Mouse (Mus musculus) CH12.LX (cell line): ENCODE data around the gene Mast3.

ENCODE experiments used
- CTCF ChIP-seq, 2 experiments: IDR thresholded peaks in 1 of 2; conservative IDR thresholded peaks in 1 of 2; 2 replicates each; pipeline ENCODE4 v1.5.1; 2011 to 2012; ENCODE audit warnings: low read depth in 2 of 2, low read length in 2 of 2, improper control_type of control experiment in 1 of 2, inconsistent platforms in 1 of 2, mild to moderate bottlenecking in 1 of 2, moderate library complexity in 1 of 2
- ETS1 ChIP-seq: conservative IDR thresholded peaks from 2 replicates; pipeline ENCODE4 v1.6.1; 2012; ENCODE audit warnings: low read depth, mild to moderate bottlenecking, inconsistent platforms, low read length, improper control_type of control experiment, moderate library complexity
- JUND ChIP-seq: conservative IDR thresholded peaks from 2 replicates; pipeline ENCODE4 v1.6.1; 2011; ENCODE audit warnings: low read depth, low read length, improper control_type of control experiment
- KAT2A ChIP-seq: IDR thresholded peaks from 2 replicates; pipeline ENCODE4 v1.6.1; 2012; ENCODE audit warnings: low read length, improper control_type of control experiment, inconsistent platforms; ENCODE audit not compliant: insufficient replicate concordance
- MAFK ChIP-seq: IDR thresholded peaks from 2 replicates; pipeline ENCODE4 v1.6.1; 2011; ENCODE audit warnings: low read length, improper control_type of control experiment; ENCODE audit not compliant: insufficient replicate concordance
- MEF2A ChIP-seq: IDR thresholded peaks from 2 replicates; pipeline ENCODE4 v1.6.1; 2014; ENCODE audit warnings: low read depth, mild to moderate bottlenecking, inconsistent platforms, low read length, improper control_type of control experiment, borderline replicate concordance
- SIN3A ChIP-seq: IDR thresholded peaks from 2 replicates; pipeline ENCODE4 v1.6.1; 2012; ENCODE audit warnings: low read length, improper control_type of control experiment, inconsistent platforms
- USF1 ChIP-seq: IDR thresholded peaks from 2 replicates; pipeline ENCODE4 v1.6.1; 2014; ENCODE audit warnings: low read depth, mild to moderate bottlenecking, inconsistent platforms, low read length, improper control_type of control experiment
- ZC3H11A ChIP-seq: IDR thresholded peaks from 2 replicates; pipeline ENCODE4 v1.6.1; 2012; ENCODE audit warnings: low read depth, mild to moderate bottlenecking, inconsistent platforms, low read length, improper control_type of control experiment
- ZMIZ1 ChIP-seq: IDR thresholded peaks from 2 replicates; pipeline ENCODE4 v1.6.1; 2012; ENCODE audit warnings: low read depth, mild to moderate bottlenecking, inconsistent platforms, low read length, improper control_type of control experiment

- TF ChIP-seq ZMIZ1 = no peak
- no peak for TF ChIP-seq MAFK
- no peak for TF ChIP-seq KAT2A
- TF ChIP-seq CTCF (conservative IDR thresholded peaks at IDR 0.05 in 1 of 2, IDR thresholded peaks at IDR 0.05 in 1 of 2; ENCODE audit: low read depth in 2 of 2, low read length in 2 of 2) = no peak
- TF ChIP-seq ETS1 = no peak
- TF ChIP-seq USF1 = no peak
- TF ChIP-seq MEF2A = no peak
- no peak for TF ChIP-seq JUND
- TF ChIP-seq SIN3A = no peak
- TF ChIP-seq ZC3H11A = no peak
These were observed 28.7 kb upstream of the Mast3 start for GRCm38 (mm10) chr8:70833520-70833919.
